Mouse (Mus musculus) C2C12 (cell line): ENCODE results near the gene Kctd4. TPM values are rescaled to one million over a fixed set of nuclear protein-coding genes. Genes with fewer than 3 reads are reported as not detected.

Experiments
- H3K27me3 ChIP-seq: one replicate; pipeline ENCODE4 v1.6.1; 2011; ENCODE audit not compliant: control insufficient read depth, insufficient read depth, insufficient read length
- H3K36me3 ChIP-seq: one replicate; pipeline ENCODE4 v1.6.1; 2011; ENCODE audit not compliant: control insufficient read depth, insufficient read depth
- H3K4me3 ChIP-seq: one replicate; pipeline ENCODE4 v1.5.1; 2011; ENCODE audit warnings: mild to moderate bottlenecking, control low read depth; ENCODE audit not compliant: poor library complexity, insufficient read depth, severe bottlenecking
- H3K79me2 ChIP-seq: one replicate; pipeline ENCODE4 v1.6.1; 2011; ENCODE audit not compliant: control insufficient read depth, insufficient read depth
- H3K79me3 ChIP-seq: one replicate; pipeline ENCODE4 v1.6.1; 2011; ENCODE audit warnings: low read depth, control low read depth
- H3ac ChIP-seq: one replicate; pipeline ENCODE3; 2011; ENCODE audit warnings: low read depth; ENCODE audit not compliant: control insufficient read depth, insufficient read length
- CEBPB ChIP-seq: IDR thresholded peaks from one replicate; pipeline ENCODE4 v1.6.1; 2011; ENCODE audit warnings: low read depth, mild to moderate bottlenecking, control low read depth, moderate library complexity
- CTCF ChIP-seq: IDR thresholded peaks from one replicate; pipeline ENCODE4 v1.5.1; 2011; ENCODE audit not compliant: control insufficient read depth, insufficient read depth, insufficient read length
- FOSL1 ChIP-seq: IDR thresholded peaks from one replicate; pipeline ENCODE4 v1.8.0; 2011; ENCODE audit warnings: mild to moderate bottlenecking, low read length; ENCODE audit not compliant: poor library complexity, insufficient read depth, severe bottlenecking
- MAX ChIP-seq: IDR thresholded peaks from one replicate; pipeline ENCODE4 v1.6.1; 2011; ENCODE audit warnings: mild to moderate bottlenecking, control low read depth
- MYOD1 ChIP-seq: IDR thresholded peaks from one replicate; pipeline ENCODE4 v1.6.1; 2011; ENCODE audit warnings: low read depth; ENCODE audit not compliant: control insufficient read depth, insufficient read length
- MYOG ChIP-seq: IDR thresholded peaks from one replicate; pipeline ENCODE4 v1.6.1; 2011; ENCODE audit not compliant: control insufficient read depth, insufficient read length; ENCODE audit errors: extremely low read depth
- USF1 ChIP-seq: IDR thresholded peaks from one replicate; pipeline ENCODE4 v1.6.1; 2011; ENCODE audit warnings: low read depth, mild to moderate bottlenecking, control low read depth, moderate library complexity
- polyA plus RNA-seq: library from polyadenylated mRNA; unstranded; fragments of >200 nt; fragmentation: generic; extraction: Trizol; gene quantifications from one replicate; pipeline ENCODE4 v1.2.1, GENCODE M21; 2012; ENCODE audit warnings: missing spikeins

Kctd4 gene
- polyA plus RNA-seq, 1 experiment = not detected

DNA sequence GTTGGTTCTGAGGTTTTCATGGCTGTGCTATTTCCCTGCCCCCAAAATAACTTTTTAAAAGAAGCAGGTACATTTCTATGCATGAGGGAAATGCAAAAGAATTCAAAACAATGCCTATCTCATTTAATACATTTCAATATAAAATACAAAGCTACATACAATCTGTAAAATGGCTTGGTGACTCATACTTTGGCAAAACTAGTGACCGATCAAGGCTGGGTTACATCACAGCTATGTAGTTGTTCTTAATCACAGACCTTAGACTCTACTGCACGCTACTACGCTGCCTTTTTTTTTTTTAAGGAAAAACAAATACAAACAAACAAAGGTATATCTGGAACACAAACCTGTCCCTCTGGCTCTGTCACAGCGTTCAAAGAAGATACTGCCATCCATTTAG is 37.6 kb downstream of the Kctd4 start:
- H3K27me3 ChIP-seq = no peaks in the 10 kb centered on the region
- no peak for TF ChIP-seq CEBPB
- no peak for TF ChIP-seq MAX
- TF ChIP-seq USF1 = no peak
- TF ChIP-seq FOSL1 = no peak
- TF ChIP-seq MYOD1 = no peak
- no peak for TF ChIP-seq CTCF
- no peak for TF ChIP-seq MYOG
- H3K79me3 ChIP-seq = peaks cover 49% of the 10 kb centered on the region
- H3K4me3 ChIP-seq = no peak overlapping the region
- H3K79me2 ChIP-seq = peaks cover 91% of the 10 kb centered on the region
- no peak overlapping the region for H3ac ChIP-seq
- peaks cover 20% of the 10 kb centered on the region for H3K36me3 ChIP-seq

DNA sequence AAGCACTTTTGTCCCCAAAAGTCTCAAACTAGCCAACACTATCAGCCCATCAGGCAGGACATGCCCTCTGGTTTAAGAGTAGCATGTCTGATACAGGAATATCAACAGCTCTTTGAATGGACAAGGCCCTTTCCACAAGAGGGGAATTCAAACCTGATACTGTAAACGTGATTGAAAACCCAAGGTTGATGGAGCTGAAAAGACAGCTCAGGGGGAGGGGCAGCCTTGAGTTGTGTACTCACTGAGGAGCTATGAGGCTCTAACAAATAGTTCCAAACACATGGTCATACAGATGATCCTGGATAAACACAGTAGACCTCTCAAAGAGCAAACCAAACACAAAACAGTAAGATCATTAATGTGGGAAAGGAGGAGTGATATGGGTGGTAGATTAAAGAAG is 43.3 kb downstream of the Kctd4 start:
- Histone ChIP-seq H3K79me2 (peaks cover 92% of the 10 kb centered on the region), H3K27me3 (no peaks in the 10 kb centered on the region), H3K36me3 (peaks cover 16% of the 10 kb centered on the region), H3ac (no peak overlapping the region), H3K79me3 (peaks cover 54% of the 10 kb centered on the region), H3K4me3 (no peak overlapping the region)
- TF ChIP-seq MAX (no peak), FOSL1 (no peak), USF1 (no peak)

DNA sequence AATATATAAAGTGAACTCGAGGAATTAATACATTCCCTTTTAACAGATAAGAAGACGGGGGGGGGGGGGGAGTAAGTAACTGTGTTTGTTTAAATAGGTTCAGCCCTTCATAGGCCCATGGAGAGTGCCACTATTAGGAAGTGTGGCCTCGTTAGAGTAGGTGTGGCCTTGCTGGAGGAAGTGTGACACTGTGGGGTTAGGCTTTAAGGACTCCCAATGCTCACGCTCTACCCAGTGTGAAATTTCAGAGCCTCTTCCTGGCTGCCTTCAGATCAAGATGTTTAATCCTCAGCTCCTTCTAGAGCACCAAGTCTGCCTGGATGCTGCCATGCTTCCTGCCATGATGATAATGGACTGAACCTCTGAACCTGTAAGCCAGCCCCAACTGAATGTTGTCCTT is 47.0 kb downstream of the Kctd4 start:
- peaks cover 99% of the 10 kb centered on the region for H3K79me2 ChIP-seq
- H3K79me3 ChIP-seq = peaks cover 71% of the 10 kb centered on the region
- no peak for TF ChIP-seq USF1
- TF ChIP-seq MAX = no peak
- no peak for TF ChIP-seq MYOG
- TF ChIP-seq MYOD1 = no peak
- no peak for TF ChIP-seq CEBPB
- no peak for TF ChIP-seq FOSL1
- no peak for TF ChIP-seq CTCF
- no peak overlapping the region for H3ac ChIP-seq
- peaks cover 10% of the 10 kb centered on the region for H3K36me3 ChIP-seq
- H3K27me3 ChIP-seq = no peaks in the 10 kb centered on the region
- no peak overlapping the region for H3K4me3 ChIP-seq

- H3K79me3 ChIP-seq = peaks cover 76% of the 10 kb centered on the region
- no peak overlapping the region for H3ac ChIP-seq
- peaks cover 100% of the 10 kb centered on the region for H3K79me2 ChIP-seq
- no peak overlapping the region for H3K4me3 ChIP-seq
- no peak for TF ChIP-seq FOSL1
- TF ChIP-seq CEBPB = no peak
- no peak for TF ChIP-seq USF1
- TF ChIP-seq CTCF = no peak
- no peak for TF ChIP-seq MAX
- TF ChIP-seq MYOD1 = no peak
- TF ChIP-seq MYOG = no peak
- H3K36me3 ChIP-seq = peaks cover 29% of the 10 kb centered on the region
- no peaks in the 10 kb centered on the region for H3K27me3 ChIP-seq
These were observed 50.2 kb downstream of the Kctd4 start for GRCm38 (mm10) chr14:76005011-76005410.

DNA sequence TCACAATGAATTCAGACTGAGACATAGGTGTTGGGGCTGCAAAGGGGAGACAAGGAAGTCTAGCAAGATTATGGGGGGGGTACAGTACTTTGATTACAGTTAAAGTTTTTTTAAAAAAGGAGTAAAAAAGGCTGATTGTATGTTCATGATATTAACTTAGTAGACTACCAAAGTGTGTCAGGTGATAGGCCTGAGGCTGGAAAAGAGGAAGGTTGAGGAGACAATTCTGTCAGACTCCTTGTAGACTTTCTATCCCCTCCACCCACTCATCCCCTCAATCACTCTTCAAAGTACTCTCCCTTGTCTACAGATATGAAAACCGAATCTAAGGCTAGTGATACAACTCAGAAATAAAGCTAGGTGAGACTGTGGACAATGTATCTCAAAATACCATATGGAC is 53.4 kb downstream of the Kctd4 start:
- TF ChIP-seq CTCF (no peak), MYOD1 (no peak), CEBPB (no peak), FOSL1 (no peak), MAX (no peak), USF1 (no peak), MYOG (no peak)
- Histone ChIP-seq H3K36me3 (peaks cover 26% of the 10 kb centered on the region), H3K27me3 (no peaks in the 10 kb centered on the region), H3K79me2 (peaks cover 75% of the 10 kb centered on the region), H3K4me3 (no peak overlapping the region), H3ac (no peak overlapping the region), H3K79me3 (peaks cover 57% of the 10 kb centered on the region)

DNA sequence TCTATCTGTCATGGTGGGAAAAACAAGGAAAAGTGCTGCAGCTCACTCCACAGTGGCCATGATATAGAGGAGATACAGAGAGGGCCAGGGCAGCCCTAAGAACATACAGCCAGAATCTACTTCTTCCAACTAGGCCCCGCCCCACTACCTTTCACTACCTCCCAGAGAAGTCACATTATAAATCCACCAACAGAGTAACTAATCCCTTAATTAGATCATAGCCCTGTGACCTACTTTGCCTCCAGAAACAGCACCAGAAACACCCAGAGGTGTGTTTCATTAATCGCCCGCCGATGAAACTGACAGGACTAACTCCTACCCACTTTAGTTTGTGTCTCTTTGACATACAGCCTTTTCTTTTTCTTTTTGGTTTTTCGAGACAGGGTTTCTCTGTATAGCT is 54.4 kb downstream of the Kctd4 start:
- H3K79me2 ChIP-seq = peaks cover 65% of the 10 kb centered on the region
- no peaks in the 10 kb centered on the region for H3K27me3 ChIP-seq
- peak overlapping the region; percentile 86 for H3K4me3 ChIP-seq
- H3K79me3 ChIP-seq = peaks cover 53% of the 10 kb centered on the region
- no peak overlapping the region for H3ac ChIP-seq
- TF ChIP-seq MAX = no peak
- TF ChIP-seq CTCF = no peak
- TF ChIP-seq USF1 = no peak
- TF ChIP-seq FOSL1 = no peak
- no peak for TF ChIP-seq CEBPB
- TF ChIP-seq MYOD1 = no peak
- TF ChIP-seq MYOG = no peak
- peaks cover 23% of the 10 kb centered on the region for H3K36me3 ChIP-seq
